Mouse (Mus musculus) ovary, postnatal 36 days (tissue): ENCODE measurements at regions not wholly inside any gene's neighbourhood (a gene's known extent, or its start where the extent isn't known, plus 50 kb on each side); places are given as distances from the start of the nearest gene placed in this dataset.

Experiments used
- DNase-seq: peaks from one replicate; pipeline ENCODE4 v3.0.0; 2022; ENCODE audit warnings: low spot score, mixed read lengths

DNA sequence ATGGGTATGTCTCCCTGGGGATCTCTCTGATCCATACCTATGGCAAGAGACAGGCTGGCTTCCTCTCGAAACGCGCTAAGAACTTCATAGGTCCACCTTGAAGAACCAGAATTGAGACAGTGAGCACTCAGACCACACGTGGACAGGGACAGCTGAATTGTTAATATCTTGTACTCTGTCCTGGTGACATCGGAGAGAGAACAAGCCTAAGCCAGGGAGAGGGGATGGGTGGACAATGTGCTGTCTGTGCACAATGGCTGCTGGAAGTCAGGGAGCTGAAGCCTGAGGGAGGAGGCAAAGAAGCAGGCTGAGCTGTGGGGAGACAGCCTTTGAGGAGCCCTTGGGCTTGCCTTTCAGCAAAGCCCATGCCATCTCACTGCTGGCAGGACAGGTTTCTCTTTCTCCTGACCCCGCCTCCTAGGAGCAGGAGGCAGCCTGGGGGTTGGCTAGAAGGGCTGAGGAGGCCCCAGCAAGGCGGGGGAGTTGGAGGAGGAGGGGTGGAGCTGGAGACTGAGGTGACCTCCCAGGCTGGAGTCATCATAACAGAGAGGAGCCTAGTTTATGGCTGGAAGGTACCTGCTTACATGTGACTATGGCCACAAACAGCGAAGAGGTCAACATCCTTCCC, 238.6 kb upstream of the Stt3b start:
- peak; percentile 30 for DNase-seq

DNA sequence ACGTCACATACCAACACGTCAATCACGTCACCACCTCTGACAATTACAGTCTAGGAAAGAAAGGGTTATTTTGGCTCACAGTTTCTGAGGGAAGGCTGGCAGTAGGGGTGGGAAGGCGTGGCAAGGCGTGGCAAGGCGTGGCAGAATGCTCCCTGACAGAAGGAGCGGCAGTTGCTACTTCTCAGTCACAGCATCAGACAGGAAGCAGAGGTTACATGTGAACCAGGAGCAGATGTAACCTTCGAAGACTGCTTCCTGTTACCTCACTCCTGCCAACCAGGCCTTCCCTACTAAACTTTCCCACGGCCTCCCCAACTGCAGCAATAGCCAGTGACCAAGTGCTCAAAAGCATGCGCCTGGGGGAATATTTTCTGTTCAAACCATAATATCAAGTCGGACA, 240.9 kb upstream of the Stt3b start:
- no peak for DNase-seq

DNA sequence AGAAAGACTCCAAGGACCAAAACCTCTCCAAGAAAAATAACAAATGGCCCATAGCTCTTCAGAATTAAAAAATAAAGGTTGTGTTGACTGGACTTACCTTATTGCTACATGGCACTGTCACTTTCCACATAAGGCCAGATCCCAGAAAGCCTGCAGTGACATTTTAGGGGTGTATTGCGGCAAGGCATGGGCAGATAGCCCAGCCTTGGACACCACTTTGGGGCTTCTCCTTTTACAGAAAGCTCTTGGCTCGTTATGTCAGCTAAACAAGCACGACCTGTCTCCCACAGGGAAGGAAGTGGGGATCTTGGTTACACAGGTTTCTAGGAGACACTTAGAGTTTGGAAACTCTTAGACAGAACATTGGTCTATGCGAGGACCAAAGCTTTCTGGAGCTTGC, 241.3 kb upstream of the Stt3b start:
- DNase-seq = no peak

DNA sequence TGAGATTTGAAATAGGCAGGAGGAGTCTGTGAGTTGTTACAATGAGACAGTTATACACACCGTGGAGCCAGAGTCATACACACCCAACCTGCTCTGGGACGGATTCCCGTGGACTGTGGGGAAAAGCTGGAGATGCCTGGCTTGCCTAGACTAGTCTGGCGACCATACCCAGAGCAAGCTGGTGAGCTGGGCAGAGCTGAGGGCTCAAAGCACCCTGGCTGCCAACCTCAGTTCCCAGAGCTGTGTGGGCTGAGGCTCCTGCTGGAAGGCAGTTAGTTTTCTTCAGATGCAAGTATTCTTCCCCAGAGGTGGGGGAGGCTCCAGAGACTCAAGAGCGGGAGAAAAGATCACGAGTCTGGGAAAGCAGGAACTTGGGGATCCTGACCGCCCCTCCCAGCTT, 247.9 kb upstream of the Stt3b start:
- DNase-seq = no peak

DNA sequence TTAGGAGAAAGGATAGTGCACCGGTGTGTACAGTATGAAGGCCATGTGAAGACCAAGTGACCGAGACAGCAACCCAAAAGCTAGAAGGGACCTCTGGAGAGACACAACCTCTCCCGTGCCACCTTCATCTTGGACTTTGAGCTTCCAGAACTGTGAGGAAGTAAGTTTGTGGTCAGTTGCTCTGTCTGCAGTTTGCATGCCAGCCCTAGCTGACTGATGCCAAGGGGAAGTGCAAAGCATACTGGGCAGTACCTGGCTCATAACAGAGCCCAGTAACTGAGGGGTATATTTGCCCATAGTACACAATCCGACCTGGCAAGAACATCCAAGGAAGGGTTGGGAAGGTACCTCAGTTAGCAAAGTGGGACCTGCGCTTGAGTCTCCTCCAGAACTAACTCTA, 249.3 kb upstream of the Stt3b start:
- no peak for DNase-seq

DNA sequence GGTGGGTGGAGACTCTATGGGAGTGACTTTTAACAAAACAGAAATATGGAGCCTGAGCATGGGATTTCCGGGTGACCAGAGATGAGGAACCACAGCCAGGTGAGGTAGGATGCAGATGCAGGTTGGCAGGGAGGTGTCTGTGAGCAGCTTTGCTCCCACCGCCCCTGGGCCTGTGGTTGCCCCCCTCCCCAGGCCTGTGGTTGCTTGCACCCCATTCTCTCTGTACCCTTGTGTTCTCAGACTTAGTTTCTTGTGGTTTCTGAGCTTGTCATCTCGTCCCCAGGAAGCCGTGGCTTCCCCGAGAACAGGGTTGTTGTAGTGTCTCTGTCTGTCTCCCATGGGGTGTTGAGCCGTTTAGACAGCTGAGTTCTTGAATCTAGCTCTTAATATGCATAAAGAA, 251.0 kb upstream of the Stt3b start:
- no peak for DNase-seq

DNA sequence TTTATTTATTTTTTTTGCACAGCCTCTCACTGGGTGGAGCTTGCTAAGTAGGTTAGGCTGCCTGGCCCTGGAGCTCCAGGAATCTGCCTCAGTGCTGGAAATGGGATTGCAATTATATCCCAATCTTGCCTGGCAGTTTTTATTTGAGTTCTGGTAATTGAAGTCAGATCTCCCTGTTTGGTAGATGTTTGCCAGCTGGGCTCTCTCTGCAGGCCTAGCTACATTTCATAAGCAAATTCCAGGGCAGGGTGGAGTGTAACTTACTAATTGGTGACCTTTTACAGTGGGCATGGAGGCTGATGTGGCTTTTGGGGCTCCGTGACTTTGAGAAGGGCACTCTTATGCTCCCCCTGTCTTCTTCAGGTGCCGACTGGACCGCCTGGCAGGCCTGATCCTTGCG, 252.6 kb upstream of the Stt3b start:
- no peak for DNase-seq

DNA sequence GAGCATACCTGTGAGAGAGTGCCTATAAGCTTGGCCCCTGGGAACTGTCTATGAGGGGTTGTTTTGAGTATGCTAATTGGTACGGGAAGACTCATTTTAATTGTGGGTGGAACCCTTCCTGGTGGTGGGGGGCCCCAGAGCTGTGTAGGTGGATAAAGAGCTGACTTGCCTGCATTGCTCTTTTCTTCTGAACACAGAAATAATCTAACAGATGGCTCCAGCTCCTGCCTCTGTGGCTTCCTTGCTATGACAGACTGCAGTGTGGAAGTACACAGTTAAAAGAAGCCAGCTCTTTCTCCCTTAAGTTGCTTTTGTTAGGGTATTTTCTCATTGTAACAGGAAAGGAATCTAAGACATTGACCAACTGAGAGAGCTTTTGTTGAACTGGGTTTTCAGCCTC, 254.1 kb upstream of the Stt3b start:
- DNase-seq = no peak

DNA sequence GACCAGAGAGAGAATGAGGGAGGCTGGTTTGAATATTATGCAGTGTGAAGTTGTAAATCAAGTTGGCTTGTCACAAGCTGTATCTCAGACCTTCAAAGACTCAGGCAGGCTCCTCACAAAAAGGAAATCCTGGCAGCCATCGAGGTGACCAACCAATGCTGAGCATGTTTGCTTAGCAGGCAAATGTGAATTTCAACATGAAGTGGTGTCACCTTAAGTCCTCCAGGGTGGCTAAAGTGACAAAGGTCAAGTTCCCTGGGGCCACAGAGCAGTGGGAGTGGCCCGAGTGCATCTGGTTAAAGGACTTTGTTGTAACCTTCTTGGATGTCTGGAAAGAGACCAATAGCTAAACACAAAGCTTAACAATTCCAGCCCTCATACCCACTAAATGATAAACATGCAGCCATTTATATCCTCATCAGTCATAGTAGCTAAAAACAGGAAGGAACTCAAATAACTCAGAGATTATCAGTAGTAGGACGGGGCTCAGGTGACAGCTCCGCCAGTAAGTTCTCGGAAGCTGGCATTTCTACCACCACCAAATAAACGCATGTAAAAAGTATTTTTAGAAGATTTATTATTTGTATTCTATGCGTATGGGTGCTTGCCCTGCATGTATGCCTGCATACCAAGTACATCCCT, 258.6 kb upstream of the Stt3b start:
- no peak for DNase-seq

DNA sequence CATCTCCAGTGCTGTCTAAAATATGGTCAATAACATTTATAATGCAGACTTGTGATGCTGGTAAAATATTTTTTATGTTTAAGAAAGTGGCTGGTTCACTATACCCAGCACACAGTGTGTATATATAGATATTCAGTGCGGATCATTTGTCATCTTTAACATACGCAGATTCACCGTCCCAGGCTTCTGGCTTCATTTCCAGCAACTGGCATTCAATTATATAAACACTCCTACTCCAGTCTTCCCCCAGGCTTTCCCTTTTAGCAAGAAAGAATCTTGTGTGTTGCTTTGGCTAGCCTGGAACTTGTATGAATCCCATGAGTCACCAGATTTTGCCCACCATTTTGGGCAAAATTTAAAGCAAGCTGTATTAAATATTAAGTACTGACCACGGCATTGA, 260.8 kb upstream of the Stt3b start:
- DNase-seq = no peak

DNA sequence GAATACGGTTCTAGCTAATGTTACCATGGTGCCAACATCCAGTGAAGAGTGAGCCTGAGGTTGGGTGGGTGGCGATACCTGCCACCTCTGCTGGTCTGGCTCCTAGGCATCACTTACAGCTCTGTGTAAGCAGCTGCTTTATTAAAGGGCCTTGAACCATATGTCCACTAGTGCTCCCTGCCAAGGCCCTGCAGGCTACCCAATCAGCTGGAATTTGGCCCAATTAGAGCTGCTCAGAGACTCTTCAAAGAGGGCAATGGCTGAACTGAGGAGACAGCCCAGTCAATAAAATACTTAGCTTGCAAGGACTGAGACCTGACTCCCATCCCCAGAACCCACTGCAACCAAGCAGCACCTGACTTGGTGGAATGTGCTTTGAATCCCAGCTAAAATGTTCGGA, 270.9 kb upstream of the Stt3b start:
- no peak for DNase-seq

DNA sequence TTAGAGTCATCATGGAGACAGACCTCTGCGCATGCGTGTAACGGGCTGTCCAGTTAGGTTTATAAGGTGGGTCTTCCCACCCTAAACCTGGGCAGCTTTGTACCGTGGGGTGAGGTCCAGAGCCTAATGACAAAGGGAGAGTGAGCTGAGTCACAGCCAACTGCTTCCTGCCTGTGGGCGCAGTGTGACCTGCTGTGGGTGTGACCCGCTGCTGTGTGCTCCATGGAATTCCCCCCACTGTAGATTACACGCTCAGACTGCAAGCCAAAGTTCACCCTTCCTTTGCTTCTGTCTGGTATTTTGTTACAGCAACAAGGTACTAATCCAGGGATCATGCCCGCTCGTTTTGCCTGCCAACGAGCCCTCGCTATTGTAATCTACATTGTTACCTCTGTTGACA, 273.3 kb upstream of the Stt3b start:
- no peak for DNase-seq

DNA sequence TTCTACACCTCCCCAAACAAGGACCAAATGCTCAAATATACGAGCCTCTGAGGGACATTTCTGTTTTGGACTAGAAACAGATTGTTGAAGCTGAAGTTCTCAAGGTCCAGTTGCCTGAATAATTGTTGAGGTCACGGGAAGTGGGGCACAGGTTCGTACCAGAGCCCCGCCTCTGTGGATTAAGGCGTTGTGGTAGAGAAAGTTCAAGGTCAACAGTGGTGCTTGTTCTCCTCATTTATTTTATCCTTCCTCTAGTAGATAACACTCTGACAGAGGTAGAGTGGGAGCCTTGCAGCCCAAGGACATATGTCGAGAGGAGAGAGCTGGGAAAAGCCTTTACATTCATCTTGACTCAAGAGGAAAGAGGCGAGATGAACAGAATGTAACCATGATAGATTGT, 274.7 kb upstream of the Stt3b start:
- DNase-seq = no peak

DNA sequence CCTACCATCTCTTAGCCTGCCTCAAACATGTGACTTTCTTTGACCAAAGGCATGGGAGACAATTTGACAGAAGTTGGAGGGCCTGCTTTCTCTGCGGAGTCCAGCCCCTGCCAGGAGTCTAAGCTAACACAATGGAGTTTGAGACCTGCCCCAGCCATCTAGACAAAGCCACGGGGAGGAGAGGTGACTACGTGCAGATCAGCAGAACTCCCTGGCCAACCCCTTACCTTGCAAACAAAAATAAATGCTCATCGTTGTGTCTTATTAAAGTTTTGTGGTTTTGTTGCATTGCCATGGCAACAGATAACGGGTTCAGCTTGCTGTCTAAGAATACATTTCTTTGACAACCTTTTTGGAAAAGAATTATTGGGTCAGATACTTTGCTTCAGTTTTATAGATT, 282.2 kb upstream of the Stt3b start:
- DNase-seq = no peak

DNA sequence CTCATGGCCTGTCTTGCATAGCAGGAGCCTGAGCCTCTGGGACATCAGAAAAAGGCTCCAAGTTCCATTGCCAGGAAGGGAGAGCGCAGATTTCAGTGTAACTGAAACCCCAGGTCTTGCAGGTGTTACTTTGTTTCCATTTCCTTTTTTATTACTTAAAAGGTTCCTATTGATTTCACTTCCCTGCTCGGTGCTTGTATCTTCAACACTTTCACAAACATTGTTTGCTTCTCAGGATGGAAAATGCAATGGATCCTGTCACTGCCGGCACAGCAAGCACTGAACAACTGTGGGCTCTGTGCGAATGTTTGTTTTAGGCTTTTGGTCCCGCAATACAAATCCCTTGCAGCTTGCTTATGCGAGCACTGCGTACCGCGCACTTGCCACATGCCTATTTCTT, 290.0 kb upstream of the Stt3b start:
- DNase-seq = no peak

DNA sequence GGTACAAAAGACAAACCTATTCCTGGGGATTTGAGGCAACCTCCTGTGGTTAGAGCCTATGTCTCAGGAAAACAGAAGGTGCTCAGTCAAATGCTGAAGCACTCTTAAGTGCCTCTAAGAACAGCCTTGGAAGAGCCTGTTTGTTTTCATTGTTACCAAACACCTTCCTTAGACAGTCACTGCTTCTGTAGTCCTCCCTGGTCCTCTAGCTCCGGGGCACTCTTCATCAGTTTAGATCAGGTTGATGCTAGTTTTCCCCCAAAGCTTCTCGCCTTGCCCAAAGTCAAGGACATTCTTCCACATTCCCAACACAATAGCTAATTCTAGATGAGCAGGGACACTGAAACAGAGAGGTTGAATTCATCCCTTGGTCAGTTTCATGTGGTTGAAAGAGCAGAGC, 290.6 kb upstream of the Stt3b start:
- DNase-seq = no peak

DNA sequence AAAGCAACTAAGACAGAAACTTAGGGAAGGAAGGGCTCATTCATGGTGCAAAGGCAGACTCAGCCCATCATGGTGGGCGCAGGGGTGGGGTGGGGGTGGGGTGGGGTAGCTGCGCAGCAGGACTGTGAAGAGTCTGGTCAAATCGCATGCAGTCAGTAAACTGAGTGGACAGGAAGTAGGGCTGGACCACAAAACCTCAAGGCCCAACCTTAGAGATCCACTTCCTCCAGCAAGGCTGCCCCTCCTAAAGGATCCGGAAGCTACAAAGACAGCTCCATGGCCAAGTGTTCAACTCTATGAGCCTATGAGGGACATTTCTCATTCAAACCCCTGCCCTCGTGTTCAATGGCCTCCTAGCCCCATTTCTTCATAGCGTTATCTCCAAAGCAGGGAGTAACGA, 292.6 kb upstream of the Stt3b start:
- DNase-seq = no peak

DNA sequence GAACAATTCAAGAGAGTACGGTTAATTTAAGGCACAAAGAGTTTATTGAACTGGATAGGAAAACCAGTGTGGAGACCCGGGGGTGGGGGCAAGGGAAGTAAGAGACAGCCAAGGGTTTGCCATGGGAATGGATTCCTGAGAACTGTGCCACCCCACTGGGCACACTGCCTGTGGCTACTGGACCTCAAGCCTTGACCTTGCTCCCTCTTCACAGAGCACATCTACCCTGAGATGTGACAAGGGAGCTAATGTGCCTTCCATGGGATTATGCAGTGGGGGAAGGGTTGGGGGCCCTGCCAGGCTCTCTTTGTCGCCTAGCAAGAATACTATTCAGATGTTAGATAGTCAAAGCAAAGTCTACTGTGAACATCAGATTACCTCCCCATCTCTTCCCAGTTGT, 294.2 kb upstream of the Stt3b start:
- no peak for DNase-seq

DNA sequence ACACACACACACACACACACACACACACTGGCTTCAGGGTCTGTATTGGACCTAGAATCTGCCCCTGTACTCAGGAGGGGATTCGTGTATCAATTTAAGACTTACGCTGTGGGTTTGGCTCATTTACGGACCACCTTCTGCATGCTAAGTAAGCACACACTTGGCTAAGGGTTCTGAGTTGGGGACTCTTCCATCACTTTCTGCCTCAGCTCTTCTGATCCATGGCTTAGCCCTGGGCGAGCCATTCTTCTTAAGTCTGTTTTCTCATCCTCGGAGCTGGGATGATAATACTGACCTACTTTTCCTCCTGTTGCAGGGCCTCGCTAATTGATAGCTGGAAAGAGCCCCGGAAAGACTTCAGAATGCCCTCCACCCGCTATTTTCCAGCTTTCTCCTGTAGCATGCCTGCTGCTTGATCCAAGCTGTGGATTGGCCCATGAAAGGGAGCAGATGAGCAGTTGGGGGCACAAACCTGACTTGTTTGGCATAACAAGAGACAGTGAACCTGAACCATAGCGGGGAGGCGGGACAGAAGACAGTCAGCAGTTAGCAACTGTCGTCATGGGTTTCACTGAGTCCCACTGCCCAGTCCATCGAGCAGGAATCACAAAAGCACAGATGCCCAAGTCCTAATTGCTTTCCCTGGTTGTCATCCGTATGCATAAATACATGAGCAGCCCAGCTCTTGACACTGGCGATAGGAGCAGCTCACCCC, 294.9 kb upstream of the Stt3b start:
- no peak for DNase-seq

DNA sequence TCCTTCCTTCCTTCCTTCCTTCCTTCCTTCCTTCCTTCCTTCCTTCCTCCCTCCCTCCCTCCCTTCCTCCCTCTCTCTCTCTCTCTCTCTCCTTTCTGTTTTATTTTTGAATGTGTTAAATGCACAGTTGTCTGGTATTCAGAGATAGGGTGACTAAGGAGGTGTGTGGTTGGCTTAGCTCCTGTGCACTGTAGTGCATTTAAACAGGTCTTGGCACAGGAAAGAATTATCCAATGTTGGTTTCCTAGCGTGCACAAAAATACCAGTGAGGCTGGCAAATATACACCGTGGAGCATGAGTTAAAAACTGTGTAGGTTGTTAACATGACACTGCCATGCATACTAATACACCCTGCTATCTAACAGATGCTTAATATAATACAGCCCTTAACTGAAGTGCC, 297.7 kb upstream of the Stt3b start:
- no peak for DNase-seq

DNA sequence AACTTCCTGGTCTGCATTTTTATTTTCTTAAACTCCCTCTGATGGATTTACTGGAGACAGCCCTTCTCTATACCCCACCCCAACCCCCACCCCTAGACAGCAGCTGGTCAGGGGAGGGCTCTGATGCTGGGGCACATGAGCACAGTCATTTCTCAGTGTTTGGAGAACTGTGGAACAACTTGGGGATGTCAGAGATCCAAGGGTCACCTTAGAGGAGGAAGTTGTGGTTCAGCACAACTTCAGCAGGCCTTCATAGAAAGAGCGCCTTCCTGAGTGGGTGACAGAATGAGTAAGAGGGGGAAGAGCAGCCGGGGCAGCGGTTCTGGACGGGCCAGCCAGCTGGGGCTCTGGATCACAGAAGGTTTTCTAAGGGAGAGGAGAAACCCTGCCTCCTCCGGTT, 298.2 kb upstream of the Stt3b start:
- DNase-seq = no peak

DNA sequence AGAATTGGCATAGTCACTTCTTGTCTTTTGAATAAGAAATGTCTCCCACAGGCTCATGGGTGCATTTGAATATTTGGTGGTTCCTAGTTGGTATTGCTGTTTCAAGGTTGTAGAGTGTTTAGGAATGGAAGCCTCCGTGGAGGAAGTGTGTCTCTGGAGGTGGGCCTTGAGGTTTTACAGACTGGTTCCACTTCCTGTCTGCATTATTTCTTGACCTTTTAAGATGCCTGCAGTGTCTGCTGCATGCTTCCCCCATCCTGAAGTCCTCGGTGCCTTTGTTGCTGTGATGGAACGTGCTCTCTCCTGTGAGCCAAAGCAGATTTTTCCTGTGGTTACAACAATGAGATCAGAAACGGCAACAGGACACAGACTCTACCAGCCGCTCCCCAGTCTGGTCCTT, 299.4 kb upstream of the Gadl1 start:
- no peak for DNase-seq

DNA sequence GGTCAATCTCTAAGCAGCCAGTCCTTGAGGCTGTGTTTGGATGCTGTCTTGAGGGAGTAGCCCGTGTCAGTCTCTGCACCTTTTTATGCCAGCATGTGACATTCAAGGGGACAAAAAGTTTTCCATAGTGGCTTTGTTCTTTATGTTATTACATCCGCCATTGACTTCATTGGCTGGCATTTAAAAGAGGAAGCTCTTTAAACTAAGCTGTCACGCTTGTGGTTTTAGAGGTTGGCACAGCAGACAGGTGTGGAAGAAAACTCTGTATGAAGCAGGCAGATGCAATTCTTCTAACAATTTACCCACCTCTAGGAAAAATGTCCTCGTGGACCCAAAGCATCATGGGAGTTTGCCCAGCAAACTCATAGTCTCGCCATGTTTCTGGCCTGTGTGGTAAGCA, 297.5 kb upstream of the Gadl1 start:
- DNase-seq = no peak

DNA sequence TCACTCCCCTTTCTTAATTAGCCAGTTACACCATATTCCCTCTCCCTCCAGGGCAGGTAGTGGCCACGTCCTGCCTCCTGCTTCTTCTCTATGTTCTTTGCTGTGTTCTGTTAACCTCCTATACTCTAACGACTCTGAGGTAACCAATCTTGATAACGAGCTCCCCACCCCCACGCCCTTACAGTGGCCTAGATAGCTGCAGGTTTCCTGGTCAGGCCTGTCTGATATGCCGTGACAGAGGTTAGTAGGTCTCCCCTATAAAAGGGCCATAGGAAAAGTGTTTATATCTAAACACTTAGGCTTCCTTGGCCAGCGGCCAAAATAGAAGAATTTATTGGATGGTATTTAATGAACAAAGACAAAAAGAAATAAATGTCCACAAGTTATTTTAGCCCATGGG, 296.3 kb upstream of the Gadl1 start:
- DNase-seq = no peak
